Mouse (Mus musculus) olfactory bulb, adult 2 months (tissue): ENCODE data around the gene BC052040.

Experiments used
- CTCF ChIP-seq: fragments of 200-500 bp; IDR thresholded peaks from 2 replicates; pipeline ENCODE4 v1.5.1; 2012; ENCODE audit warnings: low read depth, mild to moderate bottlenecking, low read length, moderate library complexity; ENCODE audit not compliant: insufficient read depth
- POLR2A ChIP-seq: fragments of 200-500 bp; IDR thresholded peaks from 2 replicates; pipeline ENCODE4 v1.6.1; 2012; ENCODE audit warnings: mild to moderate bottlenecking, low read depth, low read length, moderate library complexity; ENCODE audit not compliant: insufficient read depth

DNA sequence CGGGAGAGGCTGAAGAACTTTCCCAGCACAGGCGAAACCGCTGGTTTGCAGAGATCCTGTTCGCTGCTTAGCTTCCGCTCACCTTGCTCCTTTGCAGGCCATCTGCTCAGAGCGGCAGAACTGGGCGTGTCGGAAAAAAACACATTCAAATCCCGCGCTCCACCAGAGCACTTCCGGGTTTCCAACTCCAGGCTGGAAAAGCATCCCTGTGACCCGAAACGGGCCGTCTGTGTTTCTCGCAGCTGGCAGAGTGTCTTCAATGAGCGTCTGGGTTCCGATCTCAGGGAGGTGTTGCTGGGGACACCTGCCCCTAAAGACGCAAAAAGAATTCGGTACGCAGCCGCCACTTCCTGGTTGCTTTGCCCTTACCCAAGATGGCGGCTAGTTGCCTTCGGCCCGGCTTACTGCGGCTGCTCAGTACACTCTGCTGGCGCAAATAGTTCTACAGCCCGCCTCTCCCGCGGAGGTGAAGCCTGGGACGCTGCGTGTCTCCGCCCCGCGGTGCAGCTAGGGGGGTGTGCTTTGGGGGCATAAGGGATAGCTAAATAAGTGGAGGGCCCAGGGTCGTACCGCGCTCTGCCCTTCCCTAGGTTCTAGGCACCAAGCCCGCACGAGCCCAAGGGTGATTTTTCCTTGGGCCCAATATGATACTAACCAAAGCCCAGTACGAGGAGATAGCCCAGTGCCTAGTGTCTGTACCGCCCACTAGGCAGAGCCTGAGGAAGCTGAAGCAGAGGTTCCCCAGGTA is at the start of gene BC052040:
- no peak for TF ChIP-seq POLR2A
- no peak for TF ChIP-seq CTCF
